Mouse (Mus musculus): ENCODE results near the gene Slc33a1. TPM values are rescaled to one million over a fixed set of nuclear protein-coding genes. Genes with fewer than 3 reads are reported as not detected.

Gene Slc33a1
- total and polyA plus RNA-seq, 3 experiments, result 15.3 to 24.5 (median 24.1) TPM

GRCm38 (mm10) chr3:63899309-63899695, 65.3 kb downstream of the Slc33a1 start, which contains the start of gene Plch1:
Gene Plch1 (minus strand): TSS chr3:63899472.
- TF ChIP-seq POLR2AphosphoS5 (IDR thresholded peaks at IDR 0.05; ENCODE audit: insufficient replicate concordance, low read depth, low read length) (no peak), GATA1 (IDR thresholded peaks at IDR 0.05; ENCODE audit: borderline replicate concordance, low read length) (no peak), TAL1 (conservative IDR thresholded peaks at IDR 0.05; ENCODE audit: low read depth, low read length) (no peak), GATA2 (IDR thresholded peaks at IDR 0.05; ENCODE audit: borderline replicate concordance, low read depth, low read length) (no peak)
- H3K36me3 ChIP-seq (replicated peaks), result no peaks in the 10 kb centered on the region
- no peaks in the 10 kb centered on the region for H3K9me3 ChIP-seq (replicated peaks)
- no peak for DNase-seq (ENCODE audit: low spot score)
- H3K4me3 ChIP-seq (ENCODE audit: low read depth, low read length), result no peak within 1 kb of the TSS
- no peaks in the 10 kb centered on the region for H3K4me1 ChIP-seq (ENCODE audit: insufficient read depth, low read depth, low read length)
- no peak for ATAC-seq (ENCODE audit: extremely low read depth, insufficient number of reproducible peaks, low FRiP score, poor library complexity, severe bottlenecking)
- peaks cover 20% of the 10 kb centered on the region for H3K27me3 ChIP-seq (ENCODE audit: insufficient read depth, low read length)

DNA sequence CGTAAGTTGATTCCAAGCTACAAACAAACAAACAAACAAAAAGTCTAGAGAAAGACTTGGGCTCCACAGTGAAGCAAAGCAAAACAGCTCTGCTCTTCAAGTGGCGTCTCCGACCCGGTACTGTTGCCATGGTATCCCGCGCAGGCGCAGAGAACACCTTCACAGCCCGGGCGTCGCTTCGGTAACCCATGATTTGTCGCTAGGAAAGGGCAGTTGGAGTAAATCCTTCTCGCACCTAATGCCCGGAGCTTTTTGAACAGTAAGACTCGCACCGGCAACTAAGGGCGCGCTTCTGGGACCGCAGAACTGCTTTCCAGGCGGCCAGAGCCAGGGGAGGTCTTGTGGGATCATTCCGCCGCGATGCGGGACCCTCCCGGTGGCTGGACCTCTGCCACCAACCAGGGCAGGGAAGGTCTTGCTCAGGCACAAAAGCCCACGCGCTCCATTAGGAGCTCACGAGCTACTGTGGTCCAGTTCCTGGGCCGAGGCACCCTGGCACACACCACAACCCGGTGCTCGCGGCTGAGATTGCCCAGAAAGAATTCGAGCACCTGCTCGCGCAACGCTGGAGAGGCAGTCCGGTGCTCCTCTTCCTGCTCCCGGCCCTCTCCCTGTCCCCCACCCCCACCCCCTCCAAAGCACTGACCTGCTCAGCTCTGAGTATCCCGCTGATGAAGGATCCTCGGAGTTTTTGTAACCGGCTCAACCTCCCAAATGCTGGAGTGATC, 65.8 kb downstream of the Slc33a1 start:
- TF ChIP-seq CTCF (IDR thresholded peaks at IDR 0.05; ENCODE audit: low read depth, low read length) (no peak), POLR2AphosphoS5 (IDR thresholded peaks at IDR 0.05; ENCODE audit: insufficient replicate concordance, low read depth, low read length) (no peak), GATA2 (IDR thresholded peaks at IDR 0.05; ENCODE audit: borderline replicate concordance, low read depth, low read length) (no peak)
- H3K4me3 ChIP-seq (ENCODE audit: low read depth, low read length), result no peak overlapping the region
- no peaks in the 10 kb centered on the region for H3K9me3 ChIP-seq (replicated peaks)
- ATAC-seq (ENCODE audit: extremely low read depth, insufficient number of reproducible peaks, low FRiP score, poor library complexity, severe bottlenecking) (no peak), DNase-seq (ENCODE audit: low spot score) (no peak)
- no peaks in the 10 kb centered on the region for H3K4me1 ChIP-seq (ENCODE audit: insufficient read depth, low read depth, low read length)
- H3K27me3 ChIP-seq (ENCODE audit: insufficient read depth, low read length), result peaks cover 23% of the 10 kb centered on the region
- H3K36me3 ChIP-seq (replicated peaks), result no peaks in the 10 kb centered on the region

DNA sequence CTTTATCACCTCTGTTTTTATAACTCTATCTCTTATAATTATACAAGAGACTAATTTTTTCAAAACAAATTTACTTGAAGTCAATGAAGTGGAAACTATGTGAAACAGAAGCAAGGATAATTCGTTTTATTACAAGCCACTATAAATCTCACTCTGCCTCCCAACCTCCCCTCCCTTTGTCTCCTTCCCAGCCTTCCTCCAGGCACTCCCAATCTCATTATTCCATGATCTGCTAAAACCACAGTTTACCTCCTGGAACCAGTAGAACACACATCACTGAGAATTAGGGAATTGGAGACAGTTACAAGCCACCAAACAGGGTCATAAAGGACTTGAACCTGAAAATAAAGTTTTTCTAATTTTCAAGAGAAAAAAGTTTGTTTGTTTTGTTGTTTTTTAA, 67.4 kb downstream of the Slc33a1 start:
- DNase-seq (ENCODE audit: low spot score) (no peak), ATAC-seq (ENCODE audit: extremely low read depth, insufficient number of reproducible peaks, low FRiP score, poor library complexity, severe bottlenecking) (no peak)
- no peaks in the 10 kb centered on the region for H3K9me3 ChIP-seq (replicated peaks)
- no peak overlapping the region for H3K4me3 ChIP-seq (ENCODE audit: low read depth, low read length)
- peaks cover 23% of the 10 kb centered on the region for H3K27me3 ChIP-seq (ENCODE audit: insufficient read depth, low read length)
- H3K36me3 ChIP-seq (replicated peaks), result no peaks in the 10 kb centered on the region
- no peaks in the 10 kb centered on the region for H3K4me1 ChIP-seq (ENCODE audit: insufficient read depth, low read depth, low read length)
- no peak for TF ChIP-seq GATA1 (IDR thresholded peaks at IDR 0.05; ENCODE audit: borderline replicate concordance, low read length)
- TF ChIP-seq POLR2AphosphoS5 (IDR thresholded peaks at IDR 0.05; ENCODE audit: insufficient replicate concordance, low read depth, low read length), result no peak
- TF ChIP-seq CTCF (IDR thresholded peaks at IDR 0.05; ENCODE audit: low read depth, low read length), result no peak
- TF ChIP-seq TAL1 (conservative IDR thresholded peaks at IDR 0.05; ENCODE audit: low read depth, low read length), result no peak
- TF ChIP-seq GATA2 (IDR thresholded peaks at IDR 0.05; ENCODE audit: borderline replicate concordance, low read depth, low read length), result no peak

GRCm38 (mm10) chr3:63896303-63896702, 68.3 kb downstream of the Slc33a1 start:
- DNase-seq (ENCODE audit: low spot score) (no peak), ATAC-seq (ENCODE audit: extremely low read depth, insufficient number of reproducible peaks, low FRiP score, poor library complexity, severe bottlenecking) (no peak)
- TF ChIP-seq POLR2AphosphoS5 (IDR thresholded peaks at IDR 0.05; ENCODE audit: insufficient replicate concordance, low read depth, low read length) (no peak), CTCF (IDR thresholded peaks at IDR 0.05; ENCODE audit: low read depth, low read length) (no peak), GATA1 (IDR thresholded peaks at IDR 0.05; ENCODE audit: borderline replicate concordance, low read length) (no peak)
- H3K4me3 ChIP-seq (ENCODE audit: low read depth, low read length), result no peak overlapping the region
- H3K9me3 ChIP-seq (replicated peaks), result no peaks in the 10 kb centered on the region
- no peaks in the 10 kb centered on the region for H3K36me3 ChIP-seq (replicated peaks)
- H3K4me1 ChIP-seq (ENCODE audit: insufficient read depth, low read depth, low read length), result no peaks in the 10 kb centered on the region
- H3K27me3 ChIP-seq (ENCODE audit: insufficient read depth, low read length), result peaks cover 21% of the 10 kb centered on the region

DNA sequence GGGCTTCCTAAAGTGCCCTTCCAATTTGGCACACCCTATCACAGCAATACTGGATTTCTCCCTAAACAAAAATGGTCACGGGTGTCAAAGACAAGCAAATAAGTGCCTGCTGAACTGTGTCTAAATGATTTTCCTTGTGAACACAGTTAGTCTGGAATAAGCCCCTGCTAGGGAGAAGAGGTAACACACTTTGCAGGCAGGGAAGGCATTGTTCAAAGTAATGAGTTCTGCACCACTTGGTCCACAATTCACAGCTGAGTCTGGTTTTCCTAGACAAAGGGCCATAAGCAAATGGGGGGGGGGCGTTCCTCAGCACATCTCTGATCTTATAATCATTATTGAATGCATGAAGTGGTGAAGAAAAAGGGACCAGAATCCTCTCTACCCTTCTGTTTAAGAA, 68.8 kb downstream of the Slc33a1 start:
- Histone ChIP-seq H3K4me3 (ENCODE audit: low read depth, low read length) (no peak overlapping the region), H3K9me3 (replicated peaks) (no peaks in the 10 kb centered on the region), H3K4me1 (ENCODE audit: insufficient read depth, low read depth, low read length) (no peaks in the 10 kb centered on the region), H3K36me3 (replicated peaks) (no peaks in the 10 kb centered on the region), H3K27me3 (ENCODE audit: insufficient read depth, low read length) (peaks cover 21% of the 10 kb centered on the region)
- DNase-seq (ENCODE audit: low spot score) (no peak), ATAC-seq (ENCODE audit: extremely low read depth, insufficient number of reproducible peaks, low FRiP score, poor library complexity, severe bottlenecking) (no peak)
- no peak for TF ChIP-seq POLR2AphosphoS5 (IDR thresholded peaks at IDR 0.05; ENCODE audit: insufficient replicate concordance, low read depth, low read length)

DNA sequence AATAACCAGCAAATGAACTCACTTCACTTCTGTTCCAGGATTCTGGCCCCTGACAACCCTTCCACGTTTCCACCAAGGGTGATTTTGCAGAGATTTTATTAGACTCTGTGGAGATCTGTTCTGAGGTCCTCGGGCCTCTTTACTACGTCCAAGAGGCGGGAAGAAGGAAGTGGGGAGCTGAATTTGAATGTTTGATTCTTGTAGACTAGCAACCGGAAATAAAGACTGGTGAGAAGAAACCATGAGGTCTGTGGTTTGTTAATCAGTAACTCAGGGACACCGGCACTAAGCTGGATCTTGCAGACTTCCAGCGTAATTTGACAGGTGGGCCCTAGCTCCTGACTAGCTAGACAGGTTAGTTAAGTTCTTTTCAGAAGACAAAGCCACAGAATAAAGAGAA, 70.9 kb downstream of the Slc33a1 start:
- H3K4me3 ChIP-seq (ENCODE audit: low read depth, low read length), result no peak overlapping the region
- H3K9me3 ChIP-seq (replicated peaks), result no peaks in the 10 kb centered on the region
- TF ChIP-seq POLR2AphosphoS5 (IDR thresholded peaks at IDR 0.05; ENCODE audit: insufficient replicate concordance, low read depth, low read length) (no peak), CTCF (IDR thresholded peaks at IDR 0.05; ENCODE audit: low read depth, low read length) (no peak), GATA2 (IDR thresholded peaks at IDR 0.05; ENCODE audit: borderline replicate concordance, low read depth, low read length) (no peak), GATA1 (IDR thresholded peaks at IDR 0.05; ENCODE audit: borderline replicate concordance, low read length) (no peak), TAL1 (conservative IDR thresholded peaks at IDR 0.05; ENCODE audit: low read depth, low read length) (no peak)
- H3K27me3 ChIP-seq (ENCODE audit: insufficient read depth, low read length), result peaks cover 7% of the 10 kb centered on the region
- ATAC-seq (ENCODE audit: extremely low read depth, insufficient number of reproducible peaks, low FRiP score, poor library complexity, severe bottlenecking) (no peak), DNase-seq (ENCODE audit: low spot score) (no peak)
- H3K36me3 ChIP-seq (replicated peaks), result no peaks in the 10 kb centered on the region
- no peaks in the 10 kb centered on the region for H3K4me1 ChIP-seq (ENCODE audit: insufficient read depth, low read depth, low read length)

DNA sequence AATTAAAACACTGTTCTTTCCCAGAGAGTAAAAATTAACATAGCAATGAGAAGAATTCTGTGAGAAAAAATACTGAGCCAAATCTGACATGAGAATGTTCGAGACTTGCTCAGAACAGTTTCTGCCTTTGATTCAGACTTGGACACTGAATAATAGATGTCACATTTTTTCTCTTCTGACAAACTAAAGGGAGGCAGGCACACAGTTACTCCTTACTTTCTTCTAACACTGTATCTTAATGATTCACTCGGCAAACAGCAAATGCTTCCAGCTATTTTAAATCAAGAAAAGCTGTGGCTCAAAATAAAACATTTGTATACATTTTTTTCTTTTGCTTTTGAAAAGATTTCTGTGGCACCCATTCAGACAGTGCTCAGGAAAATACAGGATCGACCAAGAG, 72.4 kb downstream of the Slc33a1 start:
- Histone ChIP-seq H3K4me1 (ENCODE audit: insufficient read depth, low read depth, low read length) (no peaks in the 10 kb centered on the region), H3K27me3 (ENCODE audit: insufficient read depth, low read length) (peaks cover 4% of the 10 kb centered on the region; the same call in 1 of the 2 replicates), H3K36me3 (replicated peaks) (no peaks in the 10 kb centered on the region), H3K9me3 (replicated peaks) (no peaks in the 10 kb centered on the region), H3K4me3 (ENCODE audit: low read depth, low read length) (no peak overlapping the region)
- TF ChIP-seq POLR2AphosphoS5 (IDR thresholded peaks at IDR 0.05; ENCODE audit: insufficient replicate concordance, low read depth, low read length), result no peak
- TF ChIP-seq CTCF (IDR thresholded peaks at IDR 0.05; ENCODE audit: low read depth, low read length), result no peak
- TF ChIP-seq GATA1 (IDR thresholded peaks at IDR 0.05; ENCODE audit: borderline replicate concordance, low read length), result no peak
- TF ChIP-seq TAL1 (conservative IDR thresholded peaks at IDR 0.05; ENCODE audit: low read depth, low read length), result no peak
- no peak for TF ChIP-seq GATA2 (IDR thresholded peaks at IDR 0.05; ENCODE audit: borderline replicate concordance, low read depth, low read length)
- DNase-seq (ENCODE audit: low spot score) (no peak), ATAC-seq (ENCODE audit: extremely low read depth, insufficient number of reproducible peaks, low FRiP score, poor library complexity, severe bottlenecking) (no peak)
